Mouse (Mus musculus) cerebellum, adult 18-20 months (tissue): ENCODE data around the gene Wdr63.
A peak's percentile ranks its signal among the peaks of the same experiment; 100 is the strongest.
"Not testable (repeated sequence)": the region's sequence is repeated elsewhere in the genome, so short reads cannot be mapped to it uniquely, and the experiment has no call there.

Experiments used
- DNase-seq, 2 experiments: peaks; one replicate each; pipeline ENCODE4 v3.0.0; 2021

Gene Wdr63

DNA sequence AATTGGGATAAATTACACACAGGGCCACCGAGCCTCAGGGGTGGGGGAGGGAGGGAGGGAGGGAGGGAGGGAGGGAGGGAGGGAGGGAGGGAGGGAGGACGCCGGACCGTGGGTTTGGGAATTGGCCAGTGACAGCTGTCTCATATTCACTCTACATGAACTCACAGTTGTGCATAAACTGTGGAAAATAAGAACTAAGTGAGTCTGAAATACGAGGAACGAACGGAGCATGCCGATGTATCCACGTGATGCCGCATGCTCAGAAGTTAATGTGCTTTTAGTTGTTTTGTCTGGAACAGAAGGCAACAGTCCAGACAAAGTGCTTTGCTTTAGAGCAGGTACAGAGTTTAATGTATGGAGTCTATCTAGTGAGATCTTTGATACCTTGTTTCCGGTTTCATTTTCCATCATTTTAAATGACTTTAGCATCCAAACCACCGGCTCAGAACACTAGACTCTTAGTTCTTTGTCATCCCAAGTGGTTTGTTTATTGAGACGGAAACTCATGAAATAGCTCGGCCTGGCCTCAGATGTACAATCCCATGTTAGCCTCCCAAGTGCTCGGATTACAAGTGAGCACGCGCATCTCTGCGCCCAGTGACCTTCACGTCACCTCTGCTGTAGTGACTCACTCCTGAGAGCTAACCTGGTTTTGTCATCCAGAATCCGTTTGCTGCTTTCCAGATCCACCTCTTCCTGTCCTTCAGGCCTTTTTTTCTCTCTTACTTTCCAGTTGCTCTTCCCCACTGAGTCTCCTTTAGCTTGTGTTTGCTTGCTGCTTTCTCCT is 97.9 kb downstream of the Wdr63 start:
- no peak for DNase-seq

- DNase-seq, result no peak
Measured at GRCm38 (mm10) chr3:146007872-146008271, 100.1 kb downstream of the Wdr63 start.

DNA sequence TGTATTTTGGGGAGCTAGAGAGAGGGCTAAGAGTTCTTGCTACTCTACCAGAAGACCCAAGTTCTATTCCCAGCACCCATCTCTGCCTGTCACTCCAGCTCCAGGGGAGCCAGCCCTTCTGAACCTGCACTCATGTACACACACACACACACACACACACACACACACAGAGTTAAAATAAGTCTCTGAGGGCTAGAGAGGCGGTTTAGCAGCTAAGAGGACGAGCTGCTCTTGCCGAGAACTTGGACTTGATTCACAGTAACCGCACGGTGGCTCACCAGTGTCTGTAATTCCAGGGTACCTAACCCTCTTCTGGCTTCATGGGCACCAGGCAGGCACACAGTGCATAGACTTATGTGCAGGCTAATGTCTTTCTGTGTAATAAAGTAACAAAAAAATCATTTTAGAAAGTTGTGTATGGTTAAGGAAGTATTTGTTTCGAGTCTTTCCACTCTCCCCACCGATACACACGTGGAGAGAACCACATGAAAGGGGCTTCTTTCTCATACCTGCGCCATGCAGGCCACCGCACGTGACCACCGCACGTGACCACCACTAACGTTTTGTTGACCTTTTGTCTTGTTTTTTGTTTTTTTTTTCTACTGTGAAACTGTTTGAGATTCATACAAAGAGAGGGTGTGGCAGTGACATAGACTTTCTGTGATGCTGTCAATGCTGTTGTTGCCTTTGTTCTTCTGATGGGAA is 103.4 kb downstream of the Wdr63 start:
- DNase-seq, result no peak

DNA sequence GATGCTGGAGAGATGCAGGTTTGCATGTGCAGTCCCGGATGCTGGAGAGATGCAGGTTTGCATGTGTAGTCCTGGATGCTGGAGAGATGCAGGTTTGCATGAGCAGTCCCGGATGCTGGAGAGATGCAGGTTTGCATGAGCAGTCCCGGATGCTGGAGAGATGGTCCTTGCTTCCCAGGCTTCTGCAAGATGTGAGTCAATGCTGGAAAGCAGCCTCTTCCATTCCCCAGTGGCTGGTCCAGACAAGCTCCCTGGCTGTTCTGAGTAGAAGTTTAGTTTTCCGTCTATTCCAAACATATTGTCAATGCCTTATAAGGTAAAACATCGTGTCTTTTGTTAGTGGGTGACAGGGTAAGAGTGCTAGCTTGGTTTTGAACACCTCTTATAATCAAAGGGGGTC is 111.4 kb downstream of the Wdr63 start:
- DNase-seq, result not testable (repeated sequence)

DNA sequence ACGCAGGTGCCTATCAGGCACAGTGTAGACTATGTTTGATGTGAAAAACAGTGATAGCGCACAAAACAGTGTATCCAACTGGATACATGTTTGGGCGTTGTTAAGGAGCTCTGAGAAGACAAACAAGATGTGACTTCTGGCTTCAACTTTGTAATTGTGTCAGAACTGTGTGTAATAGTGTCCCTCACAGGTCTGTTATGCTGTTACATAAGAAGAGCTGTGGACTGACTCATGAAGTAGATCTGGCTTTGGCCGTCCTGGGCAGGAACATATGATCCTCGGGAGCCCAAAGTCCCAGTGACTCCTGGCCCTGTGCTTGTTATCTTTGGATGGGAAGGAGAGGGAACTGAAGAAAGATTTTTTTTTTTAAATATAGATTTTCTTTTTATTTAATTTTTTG is 112.4 kb downstream of the Wdr63 start:
- DNase-seq, result no peak

DNA sequence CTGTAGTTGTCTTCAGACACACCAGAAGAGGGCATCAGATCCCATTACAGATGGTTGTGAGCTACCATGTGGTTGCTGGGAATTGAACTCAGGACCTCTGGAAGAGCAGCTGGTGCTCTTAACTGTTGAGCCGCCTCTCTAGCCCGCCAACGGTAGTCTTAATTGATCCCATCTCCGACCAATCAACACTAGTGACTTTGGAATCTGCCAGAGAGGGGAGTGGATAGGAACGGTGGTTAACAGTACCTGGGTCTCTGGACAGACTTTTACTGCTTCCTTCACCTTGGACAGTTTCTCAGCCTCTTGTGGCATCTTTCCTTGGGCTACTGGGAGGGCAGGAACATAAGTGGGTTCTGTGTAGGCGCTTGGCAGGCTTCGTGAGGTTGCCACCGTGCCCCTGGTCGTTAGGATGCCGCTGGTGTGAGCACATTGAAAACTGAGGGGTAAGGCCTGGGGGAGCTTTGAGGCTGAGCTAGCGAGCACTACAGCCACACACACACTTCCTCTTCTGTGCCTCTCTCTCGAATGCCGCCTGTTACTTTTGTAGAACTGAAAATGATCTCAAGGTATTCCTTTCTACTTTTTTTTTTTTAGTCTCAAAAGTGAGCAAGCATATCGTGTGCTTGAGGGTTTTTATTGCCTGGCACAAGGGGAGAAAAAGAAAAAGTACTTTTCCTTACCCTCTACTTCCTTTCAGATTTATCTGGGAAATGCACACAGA is 114.3 kb downstream of the Wdr63 start:
- no peak for DNase-seq

DNA sequence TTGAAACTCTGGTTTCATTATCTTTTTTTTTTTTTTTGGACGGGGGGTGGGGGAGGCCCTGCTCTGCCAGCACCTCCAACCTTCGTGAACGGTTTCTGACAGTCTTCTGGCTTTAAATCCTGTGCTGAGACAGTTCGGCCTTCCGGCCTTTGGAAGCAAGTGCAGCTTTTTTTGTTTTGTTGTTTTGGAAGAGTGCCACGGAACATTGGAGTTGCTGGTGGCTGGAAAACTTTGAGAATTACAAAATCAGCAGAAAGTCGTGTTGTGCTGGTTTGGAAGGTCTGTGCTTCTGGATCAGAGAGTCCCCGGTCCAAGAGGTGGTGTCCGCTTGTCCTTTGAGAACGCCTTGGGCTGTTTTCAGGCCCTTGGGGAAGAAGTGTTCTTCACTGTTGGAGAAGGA is 115.1 kb downstream of the Wdr63 start:
- peak in 1 of 2 experiments; percentile 8 for DNase-seq

DNA sequence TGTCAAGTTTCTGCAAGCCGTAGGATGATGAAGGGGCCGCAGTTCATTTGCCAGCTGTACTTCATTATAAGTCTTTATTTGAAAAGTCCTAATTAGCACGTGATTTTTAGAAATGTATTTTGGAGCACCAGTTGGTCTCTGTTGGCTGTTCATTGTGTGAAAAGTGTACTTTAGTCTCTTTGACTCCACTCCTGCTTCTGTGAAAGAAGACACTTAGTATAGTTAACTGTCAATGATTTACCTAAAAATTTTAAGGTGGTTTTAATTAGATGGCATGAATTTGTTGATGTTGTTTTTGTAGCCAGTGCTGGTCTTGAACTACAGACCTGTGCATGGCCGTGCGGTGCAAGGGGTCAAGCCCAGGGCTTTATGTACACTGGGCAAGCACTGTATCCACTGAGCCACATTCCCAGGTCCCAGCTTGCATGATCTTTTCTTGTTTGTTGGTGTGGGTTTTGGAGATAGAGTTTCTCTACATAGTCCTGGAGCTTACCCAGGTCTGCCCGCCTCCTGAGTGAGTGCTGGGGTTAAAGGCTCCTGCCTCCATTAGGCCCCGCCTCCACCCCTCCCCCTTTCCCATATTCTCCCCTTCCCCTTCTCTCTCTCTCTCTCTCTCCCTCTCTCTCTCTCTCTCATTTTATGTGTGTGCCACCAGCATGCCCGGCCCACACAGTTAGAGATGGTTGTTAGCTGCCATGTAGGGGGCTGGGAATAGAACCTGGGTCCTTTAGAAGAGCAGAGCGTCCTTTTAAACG is 115.8 kb downstream of the Wdr63 start:
- DNase-seq, result no peak

DNA sequence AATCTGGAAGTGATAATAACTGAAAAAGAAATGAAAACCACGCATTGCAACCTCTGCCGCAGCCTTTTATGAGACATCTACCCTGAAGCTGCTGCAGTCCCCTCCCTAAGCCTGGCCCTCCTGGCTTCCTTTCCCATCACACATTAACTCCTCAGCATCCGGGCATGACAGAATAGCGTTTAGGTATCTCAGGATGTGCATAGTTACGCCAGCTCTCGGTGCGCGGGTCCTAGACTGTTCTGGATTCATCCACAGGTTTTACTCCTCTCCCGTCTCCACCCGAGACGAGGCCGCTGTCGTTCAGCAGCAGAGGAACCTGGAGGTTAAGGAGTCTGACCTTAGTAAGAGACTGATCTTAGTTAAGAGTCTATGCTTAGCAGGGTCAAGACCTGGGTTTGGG is 116.8 kb downstream of the Wdr63 start:
- no peak for DNase-seq
